Mouse (Mus musculus): ENCODE results near the gene Dnm3.

Gene Dnm3

GRCm38 (mm10) chr1:162243651-162243990 lies 234.2 kb downstream of the Dnm3 start:
- DNase-seq (ENCODE audit: low spot score) = no peak

GRCm38 (mm10) chr1:162242980-162243650 lies 234.7 kb downstream of the Dnm3 start:
- DNase-seq (ENCODE audit: low spot score) = no peak

GRCm38 (mm10) chr1:162240720-162241119 lies 237.1 kb downstream of the Dnm3 start:
- no peak for DNase-seq (ENCODE audit: low spot score)

GRCm38 (mm10) chr1:162238646-162239045 lies 239.2 kb downstream of the Dnm3 start:
- DNase-seq (ENCODE audit: low spot score) = no peak

GRCm38 (mm10) chr1:162236624-162237159 lies 241.1 kb downstream of the Dnm3 start:
- DNase-seq (ENCODE audit: low spot score) = no peak

GRCm38 (mm10) chr1:162225621-162226147 lies 252.2 kb downstream of the Dnm3 start:
- DNase-seq (ENCODE audit: low spot score) = no peak

GRCm38 (mm10) chr1:162224817-162225605 lies 252.8 kb downstream of the Dnm3 start:
- no peak for DNase-seq (ENCODE audit: low spot score)

- DNase-seq (ENCODE audit: low spot score) = no peak
These were observed 253.8 kb downstream of the Dnm3 start for GRCm38 (mm10) chr1:162224061-162224460.

- DNase-seq (ENCODE audit: low spot score) = no peak
These were observed 254.4 kb downstream of the Dnm3 start for GRCm38 (mm10) chr1:162223258-162223940.

- DNase-seq (ENCODE audit: low spot score) = no peak
These were observed 255.5 kb downstream of the Dnm3 start for GRCm38 (mm10) chr1:162222353-162222752.

- no peak for DNase-seq (ENCODE audit: low spot score)
These were observed 256.0 kb downstream of the Dnm3 start for GRCm38 (mm10) chr1:162221801-162222301.

GRCm38 (mm10) chr1:162220891-162221290 lies 256.9 kb downstream of the Dnm3 start:
- no peak for DNase-seq (ENCODE audit: low spot score)

- DNase-seq (ENCODE audit: low spot score) = no peak
These were observed 258.1 kb downstream of the Dnm3 start for GRCm38 (mm10) chr1:162219781-162220180.

- DNase-seq (ENCODE audit: low spot score) = no peak
These were observed 259.2 kb downstream of the Dnm3 start for GRCm38 (mm10) chr1:162218530-162219180.

- DNase-seq (ENCODE audit: low spot score) = peak; percentile 49
These were observed 260.4 kb downstream of the Dnm3 start for GRCm38 (mm10) chr1:162217340-162217974.

GRCm38 (mm10) chr1:162216656-162217055 lies 261.2 kb downstream of the Dnm3 start:
- DNase-seq (ENCODE audit: low spot score) = no peak

- DNase-seq (ENCODE audit: low spot score) = no peak
These were observed 262.1 kb downstream of the Dnm3 start for GRCm38 (mm10) chr1:162215743-162216142.

GRCm38 (mm10) chr1:162213066-162213465 lies 264.8 kb downstream of the Dnm3 start:
- DNase-seq (ENCODE audit: low spot score) = no peak

GRCm38 (mm10) chr1:162210529-162210928 lies 267.3 kb downstream of the Dnm3 start:
- DNase-seq (ENCODE audit: low spot score) = no peak

GRCm38 (mm10) chr1:162209487-162210149 lies 268.2 kb downstream of the Dnm3 start:
- no peak for DNase-seq (ENCODE audit: low spot score)

- DNase-seq (ENCODE audit: low spot score) = no peak
These were observed 268.8 kb downstream of the Dnm3 start for GRCm38 (mm10) chr1:162209010-162209409.

All from ovary, postnatal 14 days (tissue).